Mouse (Mus musculus) limb, embryonic 14.5 days (tissue): ENCODE results near the gene Pnmal1. TPM values are rescaled to one million over a fixed set of nuclear protein-coding genes. Genes with fewer than 3 reads are reported as not detected.

Experiments
- ATAC-seq: fragments of 200-750 bp; cut with Nextera tagmentation; 2 replicates; pipeline ENCODE4 v1.8.0; 2017; ENCODE audit warnings: low read depth, moderate number of reproducible peaks, moderate TSS enrichment; ENCODE audit not compliant: low FRiP score
- DNase-seq: peaks from one replicate; pipeline ENCODE4 v3.0.0-alpha.2; 2015; ENCODE audit warnings: low spot score
- H3K27ac ChIP-seq: fragments of 300-500 bp; sonication (generic); replicated peaks from 2 replicates; pipeline ENCODE4 v1.5.1; 2014; ENCODE audit warnings: low read depth, mild to moderate bottlenecking, low read length, moderate library complexity, mixed read lengths
- H3K27me3 ChIP-seq: fragments of 300-500 bp; sonication (generic); 2 replicates; pipeline ENCODE4 v1.6.1; 2014; ENCODE audit warnings: low read length, mixed read lengths; ENCODE audit not compliant: control insufficient read depth, insufficient read depth
- H3K36me3 ChIP-seq: fragments of 300-500 bp; sonication (generic); 2 replicates; pipeline ENCODE4 v1.6.1; 2014; ENCODE audit warnings: mild to moderate bottlenecking, low read length, moderate library complexity, mixed read lengths; ENCODE audit not compliant: control insufficient read depth, insufficient read depth
- H3K4me1 ChIP-seq: fragments of 300-500 bp; sonication (generic); 2 replicates; pipeline ENCODE4 v1.6.1; 2014; ENCODE audit warnings: antibody characterized with exemption, low read length, mixed read lengths; ENCODE audit not compliant: control insufficient read depth, insufficient read depth
- H3K4me2 ChIP-seq: fragments of 300-500 bp; sonication (generic); replicated peaks from 2 replicates; pipeline ENCODE4 v1.6.1; 2014; ENCODE audit warnings: low read depth, mild to moderate bottlenecking, low read length, moderate library complexity; ENCODE audit not compliant: severe bottlenecking
- H3K4me3 ChIP-seq: fragments of 300-500 bp; sonication (generic); replicated peaks from 2 replicates; pipeline ENCODE4 v1.5.1; 2014; ENCODE audit warnings: low read length
- H3K9ac ChIP-seq: fragments of 300-500 bp; sonication (generic); 2 replicates; pipeline ENCODE4 v1.6.1; 2014; ENCODE audit warnings: mild to moderate bottlenecking, low read depth, low read length, moderate library complexity; ENCODE audit not compliant: severe bottlenecking
- H3K9me3 ChIP-seq: fragments of 300-500 bp; sonication (generic); 2 replicates; pipeline ENCODE4 v1.6.1; 2016; ENCODE audit warnings: low read length; ENCODE audit not compliant: control insufficient read depth
- POLR2A ChIP-seq: fragments of 200-500 bp; IDR thresholded peaks from 2 replicates; pipeline ENCODE4 v1.8.0; 2012; ENCODE audit warnings: inconsistent platforms, mild to moderate bottlenecking, moderate library complexity, borderline replicate concordance; ENCODE audit not compliant: insufficient read depth, insufficient read length; ENCODE audit errors: extremely low read depth
- WGBS: fragments of 180-500 bp; shearing (Covaris S2); extraction: QIAGEN DNeasy Blood & Tissue Kit; methylation state at CpG from one replicate; pipeline ENCODE4 v1.1.7; 2014; 5-methylcytosine and 5-hydroxymethylcytosine counted together
- polyA plus RNA-seq, 2 experiments: library from polyadenylated mRNA; depleted of rRNA in 1 of 2; stranded (reverse) in 1 of 2; unstranded in 1 of 2; fragments of >200 nt; fragmentation: Nextera tagmentation in 1 of 2; extraction: Ambion mirVana in 1 of 2; gene quantifications; 2 replicates each; pipeline versions ENCODE4 v1.2.1 to v1.2.3; 2012 to 2014

The Pnmal1 gene
- polyA plus RNA-seq, 2 experiments, result 0.43 to 0.49 TPM

DNA sequence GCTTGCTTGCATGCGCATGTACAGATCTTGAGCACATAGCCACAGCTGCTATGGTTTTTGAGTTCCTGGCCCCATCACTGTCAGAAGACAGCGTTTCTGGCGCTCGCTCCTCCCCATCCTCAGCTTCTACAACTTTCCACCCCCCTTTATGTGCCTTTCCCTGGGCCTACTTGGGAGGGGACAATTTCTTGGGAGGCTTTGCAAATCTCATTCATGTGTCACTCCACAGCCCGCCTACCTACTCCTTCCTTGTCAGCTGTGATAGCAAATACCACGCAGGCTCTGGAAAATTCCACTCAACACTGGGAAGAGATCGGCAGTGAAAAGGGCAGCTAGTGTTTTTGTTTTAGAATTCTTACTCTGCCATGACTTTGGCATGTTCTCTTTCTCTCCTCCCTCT, 19.2 kb upstream of the Pnmal1 start:
- Histone ChIP-seq H3K4me1 (peaks cover 20% of the 10 kb centered on the region), H3K27me3 (peaks cover 4% of the 10 kb centered on the region; the same call in 1 of the 2 replicates)
- WGBS, result 51% methylated on average over 7 of the region's 7 CpGs

DNA sequence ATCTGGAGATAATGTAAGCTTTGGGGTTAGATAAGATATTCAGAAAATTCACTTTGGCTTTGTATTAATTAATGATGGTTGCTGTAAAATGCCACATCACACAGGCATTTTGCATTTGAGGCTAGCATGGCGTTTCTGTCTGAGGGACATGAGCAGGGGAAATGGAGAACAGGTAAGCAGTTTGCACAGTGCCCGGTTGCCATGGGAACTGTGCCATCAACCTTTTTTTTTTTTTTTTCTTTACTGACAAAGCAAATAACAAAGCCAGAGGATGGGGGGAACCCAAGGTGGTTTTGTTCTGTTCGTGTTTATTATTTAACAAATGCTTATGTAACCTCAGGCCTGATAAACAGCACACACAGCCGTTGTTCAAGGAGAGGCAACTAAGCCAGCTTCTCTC, 16.6 kb upstream of the Pnmal1 start:
- Histone ChIP-seq H3K4me3 (no peak overlapping the region), H3K4me1 (peaks cover 42% of the 10 kb centered on the region), H3K36me3 (no peaks in the 10 kb centered on the region), H3K4me2 (no peak overlapping the region), H3K27me3 (peaks cover 27% of the 10 kb centered on the region), H3K9ac (no peak overlapping the region), H3K9me3 (no peaks in the 10 kb centered on the region), H3K27ac (no peak overlapping the region)
- no peak for ATAC-seq
- no peak for DNase-seq
- TF ChIP-seq POLR2A, result no peak
- 63% methylated on average over 4 of the region's 4 CpGs for WGBS

More for the DNA sequence above, 19.2 kb upstream of the Pnmal1 start:
- no peak for TF ChIP-seq POLR2A
- Histone ChIP-seq H3K4me3 (no peak overlapping the region), H3K27ac (peak overlapping the region; percentile 67), H3K9me3 (no peaks in the 10 kb centered on the region), H3K36me3 (no peaks in the 10 kb centered on the region), H3K4me2 (no peak overlapping the region), H3K9ac (no peak overlapping the region)
- DNase-seq (no peak), ATAC-seq (no peak)

DNA sequence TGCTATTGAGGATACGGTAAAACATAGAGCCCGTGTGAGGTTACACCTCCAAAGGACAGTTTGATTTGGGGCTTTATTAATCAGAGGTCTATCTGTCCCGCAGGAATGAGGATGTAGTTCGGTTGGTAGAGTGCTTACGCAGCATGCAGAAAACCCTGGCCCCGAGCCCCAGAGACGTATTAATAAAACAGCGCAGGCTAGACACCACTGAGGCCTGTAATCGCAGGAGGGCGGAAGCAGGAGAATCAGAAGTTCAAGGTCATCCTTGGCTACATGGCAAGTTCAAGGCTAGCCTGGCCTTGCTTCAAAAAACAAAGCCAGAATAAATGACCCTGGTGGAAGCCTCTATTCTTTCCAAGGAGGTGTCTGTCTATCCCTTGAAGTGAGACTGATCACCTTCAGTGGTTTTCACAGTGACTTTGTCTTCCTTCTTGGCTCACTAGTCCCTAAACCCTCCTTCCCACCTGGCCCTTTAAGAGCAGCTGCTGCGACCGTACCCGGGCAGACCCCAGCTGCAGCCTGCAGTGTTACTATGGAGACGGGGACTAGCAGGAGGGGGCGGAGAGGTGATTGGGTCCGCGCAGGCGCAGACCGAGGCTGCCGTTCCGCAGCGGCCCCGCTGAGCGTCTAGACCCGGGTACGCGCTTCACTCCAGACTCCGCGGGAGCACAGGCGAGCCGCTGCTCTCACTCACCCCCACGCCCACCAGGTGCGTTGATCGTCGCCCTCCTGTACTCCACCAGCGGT, 15.2 kb upstream of the Pnmal1 start, which contains the start of gene Pnmal2:
Gene Pnmal2 (plus strand): TSS at position 622 of the 747 bp plus-strand sequence.
- peaks cover 34% of the 10 kb centered on the region for H3K27me3 ChIP-seq
- no peak for TF ChIP-seq POLR2A
- H3K27ac ChIP-seq, result peak within 1 kb of the TSS; percentile 50; the same call in 1 of the 2 replicates
- peaks cover 48% of the 10 kb centered on the region for H3K4me1 ChIP-seq
- H3K9me3 ChIP-seq, result no peaks in the 10 kb centered on the region
- H3K4me2 ChIP-seq, result peak within 1 kb of the TSS; percentile 79
- ATAC-seq (peak; percentile 85), DNase-seq (peak; percentile 94)
- no peaks in the 10 kb centered on the region for H3K36me3 ChIP-seq
- peak within 1 kb of the TSS; percentile 55 for H3K4me3 ChIP-seq
- H3K9ac ChIP-seq, result peak within 1 kb of the TSS; percentile 67
- WGBS, result 13% methylated on average over 36 of the region's 36 CpGs

DNA sequence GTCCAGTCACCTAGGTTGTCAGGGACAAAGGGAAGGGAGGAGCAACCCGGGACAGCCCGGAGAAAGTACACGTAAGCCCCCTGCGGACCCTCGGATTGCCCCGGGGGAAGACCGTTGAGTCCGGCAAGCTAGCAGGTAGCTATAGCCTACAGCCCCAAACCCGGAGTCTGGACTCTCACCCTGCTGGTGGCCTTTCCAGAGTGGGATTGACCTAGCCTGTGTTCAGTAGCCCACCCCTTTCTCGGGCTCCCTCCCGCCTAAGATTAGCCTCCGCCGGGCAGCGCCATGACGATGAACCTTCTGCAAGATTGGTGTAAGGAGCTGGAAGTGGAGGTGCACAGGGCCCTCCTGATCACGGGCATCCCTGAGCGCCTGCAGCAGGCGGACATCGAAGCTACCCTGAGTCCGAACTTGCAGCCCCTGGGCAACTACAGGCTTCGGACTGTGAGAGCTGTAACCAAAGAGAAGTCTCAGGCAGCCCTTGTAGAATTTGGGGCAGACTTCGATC, 14.6 kb upstream of the Pnmal1 start:
- peak overlapping the region; percentile 50; the same call in 1 of the 2 replicates for H3K27ac ChIP-seq
- no peaks in the 10 kb centered on the region for H3K9me3 ChIP-seq
- WGBS, result 3% methylated on average over 21 of the region's 22 CpGs

DNA sequence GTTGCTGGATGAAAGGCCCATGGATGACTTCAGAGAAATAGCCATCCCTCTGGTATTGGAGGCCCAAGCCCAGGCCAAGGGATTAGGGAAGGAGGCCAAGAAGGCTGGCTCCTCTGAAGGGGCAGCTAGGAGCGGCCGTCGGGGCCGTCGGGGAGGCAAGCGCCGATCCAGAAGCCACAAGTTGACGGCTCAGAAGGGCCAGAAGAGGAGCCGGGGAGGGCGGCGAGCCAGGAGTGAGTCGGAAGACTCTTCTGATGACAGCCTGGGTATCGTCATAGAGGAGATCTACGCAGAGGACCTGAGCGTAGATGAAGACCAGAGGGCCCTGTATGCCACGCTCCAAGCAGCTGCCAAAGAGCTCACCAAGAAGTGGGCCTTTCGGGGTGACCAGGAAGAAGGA, 14.1 kb upstream of the Pnmal1 start:
- DNase-seq (no peak), ATAC-seq (no peak)
- peak overlapping the region; percentile 55 for H3K4me3 ChIP-seq
- H3K4me2 ChIP-seq, result peak overlapping the region; percentile 79
- H3K27me3 ChIP-seq, result peaks cover 34% of the 10 kb centered on the region
- no peaks in the 10 kb centered on the region for H3K36me3 ChIP-seq
- H3K27ac ChIP-seq, result no peak overlapping the region
- 15% methylated on average over 17 of the region's 17 CpGs for WGBS
- no peaks in the 10 kb centered on the region for H3K9me3 ChIP-seq
- TF ChIP-seq POLR2A, result no peak
- peak overlapping the region; percentile 67 for H3K9ac ChIP-seq
- H3K4me1 ChIP-seq, result peaks cover 47% of the 10 kb centered on the region

More for the DNA sequence above, 14.6 kb upstream of the Pnmal1 start:
- H3K4me2 ChIP-seq, result peak overlapping the region; percentile 79
- peak overlapping the region; percentile 67 for H3K9ac ChIP-seq
- H3K4me1 ChIP-seq, result peaks cover 53% of the 10 kb centered on the region
- H3K27me3 ChIP-seq, result peaks cover 34% of the 10 kb centered on the region
- DNase-seq (no peak), ATAC-seq (no peak)
- H3K36me3 ChIP-seq, result no peaks in the 10 kb centered on the region
- peak overlapping the region; percentile 55 for H3K4me3 ChIP-seq
- TF ChIP-seq POLR2A, result no peak
